Mouse (Mus musculus) embryo, embryonic 9.5 days (tissue): ENCODE data around the gene Acsl1.
"Not testable (repeated sequence)": the region's sequence is repeated elsewhere in the genome, so short reads cannot be mapped to it uniquely, and the experiment has no call there.

Source experiments
- DNase-seq: peaks from one replicate; pipeline ENCODE4 v3.0.0-alpha.2; 2017; ENCODE audit errors: extremely low spot score

Acsl1 gene

GRCm38 (mm10) chr8:46559428-46559827 is 88.6 kb downstream of the Acsl1 start:
- no peak for DNase-seq

DNA sequence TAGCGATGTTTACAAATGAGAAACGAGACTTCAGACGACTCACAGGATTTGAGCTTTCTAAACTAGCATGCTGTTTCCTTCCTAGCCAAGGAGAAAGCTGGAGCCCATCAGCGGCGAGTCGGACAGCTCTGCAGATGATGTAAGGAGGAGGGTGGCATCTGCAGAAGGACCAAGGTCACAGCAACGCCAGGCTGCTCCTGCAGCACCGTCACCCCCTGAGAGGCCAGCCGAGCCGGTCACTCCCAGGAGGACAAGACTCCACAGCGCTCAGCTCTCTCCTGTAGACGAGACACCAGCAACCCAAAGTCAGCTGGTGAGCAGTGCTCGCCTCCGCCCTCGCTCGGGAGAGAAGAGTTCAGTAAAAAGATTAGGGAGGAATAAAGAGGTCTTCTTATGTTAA is 91.5 kb downstream of the Acsl1 start:
- DNase-seq, result no peak

DNA sequence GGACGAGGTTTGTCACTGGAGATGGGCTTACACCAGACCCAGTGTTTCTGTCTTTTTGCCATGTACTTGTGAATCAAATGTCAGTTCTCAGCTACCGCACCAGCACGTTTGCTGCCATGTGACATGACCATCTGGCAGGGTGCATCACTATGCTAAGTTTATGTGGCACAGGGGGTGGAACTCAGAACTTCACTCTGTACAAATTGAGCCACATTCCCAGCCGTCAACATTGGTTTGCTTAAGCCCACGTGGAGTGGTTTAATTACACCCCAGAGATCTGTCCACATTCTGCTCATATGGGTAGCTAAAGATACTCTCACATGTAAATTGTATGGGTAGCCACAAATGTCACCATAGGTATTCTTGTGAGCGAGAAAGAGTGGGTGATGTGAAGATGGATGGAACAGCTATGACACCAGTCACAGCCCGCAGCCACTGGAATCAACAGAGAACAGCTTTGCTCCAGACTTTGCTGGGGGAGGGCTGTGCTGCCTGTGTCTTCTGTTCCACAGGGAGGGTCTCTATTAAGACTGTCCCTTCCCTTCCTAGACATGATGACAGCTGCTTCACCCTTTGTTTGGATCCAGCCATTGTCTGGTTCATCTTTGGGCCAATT is 96.2 kb downstream of the Acsl1 start:
- no peak for DNase-seq

DNA sequence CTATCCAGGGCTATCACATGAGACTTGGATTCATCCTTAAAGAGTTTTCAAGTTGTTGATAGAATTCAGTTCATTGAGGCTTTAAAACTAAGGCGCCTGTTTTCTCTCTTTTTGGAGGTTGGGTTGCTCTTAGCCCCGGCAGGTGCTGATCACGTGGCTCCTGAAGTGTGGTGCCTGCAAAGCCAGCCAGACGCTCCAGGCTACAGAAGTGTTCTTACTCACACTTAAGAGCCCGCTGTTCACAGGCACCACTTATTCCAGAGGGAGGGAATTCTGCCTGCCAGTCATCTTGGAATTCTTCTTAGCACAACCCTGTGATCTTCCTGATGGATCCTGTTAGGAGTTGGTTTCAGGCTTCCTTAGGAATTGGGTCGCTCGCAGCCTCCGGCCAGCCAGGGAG is 97.1 kb downstream of the Acsl1 start:
- DNase-seq, result no peak

DNA sequence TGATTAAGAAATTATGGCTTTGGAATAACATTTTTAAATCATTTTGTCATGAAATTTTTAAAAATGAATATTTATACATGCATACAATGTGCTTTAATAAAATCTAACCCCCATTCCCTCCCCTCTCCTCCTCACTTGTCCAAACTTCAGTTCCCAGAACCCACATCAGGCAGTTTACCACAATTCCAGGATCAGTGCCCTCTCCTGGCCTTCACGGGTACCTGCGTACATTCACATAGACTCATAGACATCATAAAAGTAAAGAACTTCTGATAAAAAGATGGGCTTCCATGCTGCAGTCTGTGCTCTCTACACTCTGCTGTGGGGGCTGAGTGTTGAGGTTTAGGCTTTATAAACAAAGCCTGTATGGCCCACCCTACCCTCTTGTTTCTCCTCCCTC is 98.1 kb downstream of the Acsl1 start:
- no peak for DNase-seq

DNA sequence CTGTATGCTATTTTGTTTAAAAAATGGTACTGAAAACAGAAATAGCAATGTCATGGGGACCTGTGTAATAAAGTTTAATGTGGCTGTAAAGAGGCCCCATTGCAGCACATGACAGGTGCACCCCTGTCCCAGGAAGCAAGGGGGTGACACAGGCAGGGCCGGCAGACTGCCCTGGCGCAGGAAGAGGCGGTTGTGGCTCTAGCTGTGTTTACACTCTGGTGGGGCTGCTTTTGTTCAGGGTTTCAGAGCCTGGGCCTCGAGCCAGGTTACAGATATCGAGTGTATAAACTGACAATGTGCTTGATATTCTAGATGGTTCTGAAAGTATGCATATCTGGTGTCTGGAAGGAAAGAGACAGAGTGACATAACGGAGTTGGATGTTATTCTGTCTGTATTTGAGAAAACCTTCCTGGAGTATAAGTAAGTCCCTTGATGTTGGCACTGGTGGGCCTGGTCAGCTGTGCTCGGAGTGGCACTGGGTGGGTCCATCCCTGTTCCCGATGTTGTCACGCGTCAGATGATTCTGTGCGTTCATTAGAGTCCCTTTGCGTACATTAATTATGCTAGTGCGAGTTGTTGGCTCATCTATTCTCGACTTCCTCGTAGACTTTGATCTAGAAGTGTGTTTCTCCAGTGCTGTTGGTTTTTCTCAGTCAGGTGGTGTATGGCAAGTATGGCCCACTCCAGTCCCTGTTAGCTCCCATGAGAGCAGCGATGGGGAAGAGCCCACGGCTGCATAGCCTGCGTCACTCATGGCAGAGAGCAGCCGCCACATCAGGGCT is 99.0 kb downstream of the Acsl1 start:
- DNase-seq, result no peak

- no peak for DNase-seq
Measured at GRCm38 (mm10) chr8:46570673-46571072, 99.8 kb downstream of the Acsl1 start.

DNA sequence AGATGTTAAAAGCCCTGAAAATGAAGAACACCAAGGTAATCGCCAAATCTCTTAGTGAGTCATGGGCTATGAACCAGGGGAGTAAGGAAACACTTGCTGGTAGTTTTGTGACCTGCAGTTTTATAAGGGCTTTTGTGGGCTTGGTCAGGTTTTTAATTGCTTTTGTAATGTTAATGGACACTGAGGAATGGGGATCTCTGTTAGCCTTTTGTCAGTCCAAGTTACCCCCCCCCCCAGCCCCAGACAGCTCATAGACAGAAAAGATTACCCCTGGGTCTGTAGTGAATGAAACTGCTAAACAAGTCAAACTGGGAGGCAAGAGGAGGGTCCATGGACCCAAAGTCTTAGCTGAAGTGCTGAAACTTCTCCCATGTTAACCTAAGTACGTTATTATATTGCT is 102.6 kb downstream of the Acsl1 start:
- DNase-seq, result no peak

- DNase-seq, result no peak
Measured at GRCm38 (mm10) chr8:46573964-46574363, 103.1 kb downstream of the Acsl1 start.

- no peak for DNase-seq
Measured at GRCm38 (mm10) chr8:46578794-46579193, 108.0 kb downstream of the Acsl1 start.

GRCm38 (mm10) chr8:46584328-46584727 is 113.5 kb downstream of the Acsl1 start:
- DNase-seq, result not testable (repeated sequence)

GRCm38 (mm10) chr8:46585576-46585975 is 114.7 kb downstream of the Acsl1 start:
- DNase-seq, result no peak
